Mouse (Mus musculus) stomach, postnatal 0 days (tissue): ENCODE data around the gene Pctp. TPM values are rescaled to one million over a fixed set of nuclear protein-coding genes. Genes with fewer than 3 reads are reported as not detected.
A peak's percentile ranks its signal among the peaks of the same experiment; 100 is the strongest.

Source experiments
- ATAC-seq: fragments of 200-750 bp; cut with Nextera tagmentation; 2 replicates; pipeline ENCODE4 v1.8.0; 2017; ENCODE audit not compliant: low FRiP score, low TSS enrichment
- DNase-seq: peaks from one replicate; pipeline ENCODE4 v3.0.0-alpha.2; 2016; ENCODE audit warnings: low spot score
- H3K27ac ChIP-seq: fragments of 300-500 bp; sonication (generic); replicated peaks from 2 replicates; pipeline ENCODE4 v1.5.1; 2014; ENCODE audit warnings: mild to moderate bottlenecking, control low read depth
- H3K27me3 ChIP-seq: fragments of 300-500 bp; sonication (generic); 2 replicates; pipeline ENCODE4 v1.6.1; 2014; ENCODE audit warnings: low read length; ENCODE audit not compliant: control insufficient read depth, insufficient read depth
- H3K36me3 ChIP-seq: fragments of 300-500 bp; sonication (generic); 2 replicates; pipeline ENCODE4 v1.6.1; 2014; ENCODE audit warnings: low read length, mixed read lengths; ENCODE audit not compliant: control insufficient read depth, insufficient read depth
- H3K4me1 ChIP-seq: fragments of 300-500 bp; sonication (generic); replicated peaks from 2 replicates; pipeline ENCODE4 v1.6.1; 2014; ENCODE audit warnings: antibody characterized with exemption; ENCODE audit not compliant: control insufficient read depth, insufficient read depth
- H3K4me2 ChIP-seq: fragments of 300-500 bp; sonication (generic); replicated peaks from 2 replicates; pipeline ENCODE4 v1.6.1; 2014; ENCODE audit warnings: low read depth, mild to moderate bottlenecking, control low read depth, moderate library complexity
- H3K4me3 ChIP-seq: fragments of 300-500 bp; sonication (generic); 2 replicates; pipeline ENCODE4 v1.5.1; 2014; ENCODE audit warnings: low read depth, low read length, control low read depth
- H3K9ac ChIP-seq: fragments of 300-500 bp; sonication (generic); 2 replicates; pipeline ENCODE4 v1.6.1; 2014; ENCODE audit warnings: mild to moderate bottlenecking, low read length, control low read depth, mixed read lengths
- H3K9me3 ChIP-seq: fragments of 300-500 bp; sonication (generic); 2 replicates; pipeline ENCODE4 v1.6.1; 2016; ENCODE audit warnings: low read length; ENCODE audit not compliant: control insufficient read depth
- CTCF ChIP-seq: IDR thresholded peaks from 2 replicates; pipeline ENCODE4 v1.5.1; 2016; ENCODE audit warnings: antibody characterized with exemption, low read depth, mild to moderate bottlenecking, moderate library complexity
- EP300 ChIP-seq: optimal IDR thresholded peaks from 2 replicates; pipeline ENCODE3; 2016; ENCODE audit warnings: antibody characterized with exemption
- whole genome bisulfite sequencing: fragments of 180-500 bp; shearing (Covaris S2); extraction: QIAGEN DNeasy Blood & Tissue Kit; methylation state at CpG from one replicate; pipeline ENCODE4 v1.1.7; 2014; 5-methylcytosine and 5-hydroxymethylcytosine counted together
- polyA plus RNA-seq: library from polyadenylated mRNA; unstranded; fragments of >200 nt; fragmentation: Nextera tagmentation; extraction: Ambion mirVana; gene quantifications from 2 replicates; pipeline ENCODE4 v1.2.1, GENCODE M21; 2015

Pctp gene
- 7.6 and 8.0 TPM in 2 replicates for polyA plus RNA-seq

- peak; percentile 92 for DNase-seq
- Histone ChIP-seq H3K27me3 (no peaks in the 10 kb centered on the region), H3K36me3 (no peaks in the 10 kb centered on the region; the same call in 1 of the 2 replicates), H3K4me3 (peak within 1 kb of the TSS; percentile 52), H3K9me3 (no peaks in the 10 kb centered on the region), H3K4me1 (0 out of 2 replicates have a peak, but pooled peaks cover 3% of the 10 kb centered on the region), H3K4me2 (peak within 1 kb of the TSS; percentile 91), H3K27ac (peak within 1 kb of the TSS; percentile 73), H3K9ac (peak within 1 kb of the TSS; percentile 67)
- TF ChIP-seq CTCF: no peak; the same call in 1 of the 2 replicates
- no peak for TF ChIP-seq EP300
- ATAC-seq: peak; percentile 98
- 8% methylated on average over 35 of the region's 35 CpGs for WGBS
Measured at GRCm38 (mm10) chr11:90002231-90002986, at the start of gene Pctp. Pctp (minus strand) TSS chr11:90002894.

GRCm38 (mm10) chr11:90050016-90050415 lies 47.3 kb upstream of the Pctp start:
- Histone ChIP-seq H3K4me2 (no peak overlapping the region), H3K27me3 (no peaks in the 10 kb centered on the region), H3K36me3 (no peaks in the 10 kb centered on the region), H3K4me1 (no peaks in the 10 kb centered on the region), H3K9me3 (no peaks in the 10 kb centered on the region), H3K9ac (no peak overlapping the region), H3K27ac (no peak overlapping the region), H3K4me3 (no peak overlapping the region)
- TF ChIP-seq EP300 (no peak), CTCF (no peak)
- WGBS: 87% methylated on average over 7 of the region's 7 CpGs
- DNase-seq (no peak), ATAC-seq (no peak)

- ATAC-seq (no peak), DNase-seq (no peak)
- Histone ChIP-seq H3K9ac (no peak overlapping the region), H3K4me1 (no peaks in the 10 kb centered on the region), H3K27ac (no peak overlapping the region), H3K36me3 (no peaks in the 10 kb centered on the region), H3K27me3 (no peaks in the 10 kb centered on the region), H3K4me2 (no peak overlapping the region), H3K4me3 (no peak overlapping the region), H3K9me3 (no peaks in the 10 kb centered on the region)
- 52% methylated on average over 9 of the region's 9 CpGs for WGBS
- TF ChIP-seq CTCF (no peak), EP300 (no peak)
Measured at GRCm38 (mm10) chr11:90047271-90047670, 44.6 kb upstream of the Pctp start.

- 49% methylated on average over 7 of the region's 7 CpGs for WGBS
- DNase-seq (no peak), ATAC-seq (no peak)
Measured at GRCm38 (mm10) chr11:90046211-90046610, 43.5 kb upstream of the Pctp start.

GRCm38 (mm10) chr11:90044459-90044858 lies 41.8 kb upstream of the Pctp start:
- Histone ChIP-seq H3K27ac (no peak overlapping the region), H3K36me3 (no peaks in the 10 kb centered on the region), H3K27me3 (no peaks in the 10 kb centered on the region), H3K4me1 (no peaks in the 10 kb centered on the region), H3K9ac (no peak overlapping the region), H3K4me3 (no peak overlapping the region), H3K4me2 (no peak overlapping the region), H3K9me3 (no peaks in the 10 kb centered on the region)
- WGBS: 57% methylated on average over 4 of the region's 4 CpGs
- DNase-seq (no peak), ATAC-seq (no peak)
- TF ChIP-seq CTCF (no peak), EP300 (no peak)

More at GRCm38 (mm10) chr11:90046211-90046610, 43.5 kb upstream of the Pctp start:
- TF ChIP-seq EP300 (no peak), CTCF (no peak)
- no peaks in the 10 kb centered on the region for H3K9me3 ChIP-seq
- no peaks in the 10 kb centered on the region for H3K27me3 ChIP-seq
- no peak overlapping the region for H3K4me2 ChIP-seq
- no peak overlapping the region for H3K27ac ChIP-seq
- H3K4me3 ChIP-seq: no peak overlapping the region
- no peaks in the 10 kb centered on the region for H3K36me3 ChIP-seq
- no peaks in the 10 kb centered on the region for H3K4me1 ChIP-seq
- H3K9ac ChIP-seq: no peak overlapping the region

- Histone ChIP-seq H3K4me1 (no peaks in the 10 kb centered on the region), H3K27me3 (no peaks in the 10 kb centered on the region), H3K4me3 (no peak overlapping the region), H3K36me3 (no peaks in the 10 kb centered on the region), H3K27ac (no peak overlapping the region), H3K4me2 (no peak overlapping the region), H3K9me3 (no peaks in the 10 kb centered on the region), H3K9ac (no peak overlapping the region)
- no peak for ATAC-seq
- 17% methylated on average over 5 of the region's 5 CpGs for WGBS
- DNase-seq: peak; percentile 45
- TF ChIP-seq EP300 (no peak), CTCF (peak; percentile 80)
Measured at GRCm38 (mm10) chr11:90038022-90038421, 35.3 kb upstream of the Pctp start.
